Mouse (Mus musculus): Measurements from ENCODE around the gene Celf2. TPM values are rescaled to one million over a fixed set of nuclear protein-coding genes. Genes with fewer than 3 reads are reported as not detected.

Gene Celf2
- total RNA-seq, 1 experiment, result 3.7 TPM

DNA sequence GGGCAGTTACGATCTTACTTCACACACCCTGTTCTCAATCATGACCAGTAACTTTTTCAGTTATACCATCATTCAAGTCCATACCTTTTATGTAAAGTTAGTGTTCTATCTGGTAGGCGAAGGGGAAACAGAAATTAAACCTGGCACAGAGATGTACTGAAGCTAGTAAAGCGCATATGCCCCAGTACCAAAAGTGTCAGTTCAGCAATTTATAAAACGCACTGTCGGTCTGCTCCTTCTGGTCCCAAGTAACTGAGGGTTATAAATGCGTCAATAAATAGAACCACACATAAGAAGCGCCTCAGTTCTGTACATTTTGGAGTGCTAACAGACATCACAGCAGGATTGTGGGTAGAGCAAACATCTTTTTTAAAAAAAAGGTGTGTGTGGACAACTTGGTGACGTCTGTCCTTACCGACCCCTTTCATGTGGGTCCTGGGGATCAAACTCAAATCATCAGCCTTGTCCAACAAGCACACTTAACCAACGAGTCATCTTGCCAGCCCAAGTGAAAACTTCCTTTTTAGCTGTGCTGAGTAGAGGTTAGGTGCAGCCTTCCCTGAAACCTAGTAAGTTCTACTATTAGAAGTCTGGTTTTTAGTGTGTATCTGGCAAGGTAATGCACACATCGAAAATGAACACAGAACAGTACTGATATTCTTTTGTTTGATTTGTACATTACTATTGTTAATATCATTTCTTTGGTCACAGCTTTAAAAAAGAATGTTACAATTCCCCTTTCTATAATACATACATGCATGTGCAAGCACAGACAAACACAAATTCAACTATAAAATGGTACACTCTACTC is 803.2 kb downstream of the Celf2 start:
- no peak for TF ChIP-seq ZNF384 (IDR thresholded peaks at IDR 0.05; ENCODE audit: low read depth, low read length)
- peak; percentile 57; the same call in 1 of the 2 replicates for TF ChIP-seq MAFK (IDR thresholded peaks at IDR 0.05; ENCODE audit: insufficient read depth, low read depth, low read length)
- no peak for TF ChIP-seq ZC3H11A (IDR thresholded peaks at IDR 0.05; ENCODE audit: borderline replicate concordance, low read depth, low read length)
- TF ChIP-seq HCFC1 (IDR thresholded peaks at IDR 0.05; ENCODE audit: borderline replicate concordance, insufficient read depth, low read length), result no peak
- Histone ChIP-seq H3K9ac (ENCODE audit: insufficient read depth, low read depth, low read length, poor library complexity, severe bottlenecking) (no peak overlapping the region), H3K4me3 (ENCODE audit: insufficient read depth in 1 of 2, low read depth in 1 of 2, low read length in 2 of 2, poor library complexity in 1 of 2, severe bottlenecking in 1 of 2) (no peak overlapping the region), H3K36me3 (ENCODE audit: control insufficient read depth, insufficient read depth, low read length, poor library complexity, severe bottlenecking) (no peaks in the 10 kb centered on the region), H3K9me3 (ENCODE audit: control insufficient read depth, insufficient read depth, low read depth, low read length) (no peaks in the 10 kb centered on the region), H3K27ac (ENCODE audit: insufficient read depth, low read depth, low read length, poor library complexity, severe bottlenecking) (no peak overlapping the region), H3K4me1 (ENCODE audit: control insufficient read depth in 2 of 2, insufficient read depth in 2 of 2, low read length in 2 of 2, poor library complexity in 1 of 2) (no peaks in the 10 kb centered on the region)
- in situ Hi-C loops (cut with MboI; ENCODE audit: low sequenced_read_pairs in 2 of 2, unreplicated experiment in 2 of 2), result no loop called here
- no peak for DNase-seq (ENCODE audit: low read depth, low spot score)

GRCm38 (mm10) chr2:6705475-6705874 is 803.9 kb downstream of the Celf2 start:
- H3K4me3 ChIP-seq (ENCODE audit: insufficient read depth in 1 of 2, low read depth in 1 of 2, low read length in 2 of 2, poor library complexity in 1 of 2, severe bottlenecking in 1 of 2), result no peak overlapping the region
- no peaks in the 10 kb centered on the region for H3K9me3 ChIP-seq (ENCODE audit: control insufficient read depth, insufficient read depth, low read depth, low read length)
- H3K36me3 ChIP-seq (ENCODE audit: control insufficient read depth, insufficient read depth, low read length, poor library complexity, severe bottlenecking), result no peaks in the 10 kb centered on the region
- DNase-seq (ENCODE audit: low read depth, low spot score), result no peak
- no peak overlapping the region for H3K27ac ChIP-seq (ENCODE audit: insufficient read depth, low read depth, low read length, poor library complexity, severe bottlenecking)
- H3K4me1 ChIP-seq (ENCODE audit: control insufficient read depth in 2 of 2, insufficient read depth in 2 of 2, low read length in 2 of 2, poor library complexity in 1 of 2), result no peaks in the 10 kb centered on the region
- H3K9ac ChIP-seq (ENCODE audit: insufficient read depth, low read depth, low read length, poor library complexity, severe bottlenecking), result no peak overlapping the region
- in situ Hi-C loops (cut with MboI; ENCODE audit: low sequenced_read_pairs in 2 of 2, unreplicated experiment in 2 of 2), result no loop called here
- no peak for TF ChIP-seq HCFC1 (IDR thresholded peaks at IDR 0.05; ENCODE audit: borderline replicate concordance, insufficient read depth, low read length)
- no peak for TF ChIP-seq MAFK (IDR thresholded peaks at IDR 0.05; ENCODE audit: insufficient read depth, low read depth, low read length)
- no peak for TF ChIP-seq ZNF384 (IDR thresholded peaks at IDR 0.05; ENCODE audit: low read depth, low read length)
- no peak for TF ChIP-seq ZC3H11A (IDR thresholded peaks at IDR 0.05; ENCODE audit: borderline replicate concordance, low read depth, low read length)
- TF ChIP-seq CHD2 (IDR thresholded peaks at IDR 0.05; ENCODE audit: low read depth, low read length), result no peak

- no peaks in the 10 kb centered on the region for H3K36me3 ChIP-seq (ENCODE audit: control insufficient read depth, insufficient read depth, low read length, poor library complexity, severe bottlenecking)
- H3K4me1 ChIP-seq (ENCODE audit: control insufficient read depth in 2 of 2, insufficient read depth in 2 of 2, low read length in 2 of 2, poor library complexity in 1 of 2), result no peaks in the 10 kb centered on the region
- in situ Hi-C loops (cut with MboI; ENCODE audit: low sequenced_read_pairs in 2 of 2, unreplicated experiment in 2 of 2), result no loop called here
- no peak overlapping the region for H3K27ac ChIP-seq (ENCODE audit: insufficient read depth, low read depth, low read length, poor library complexity, severe bottlenecking)
- no peak for DNase-seq (ENCODE audit: low read depth, low spot score)
- H3K4me3 ChIP-seq (ENCODE audit: insufficient read depth in 1 of 2, low read depth in 1 of 2, low read length in 2 of 2, poor library complexity in 1 of 2, severe bottlenecking in 1 of 2), result no peak overlapping the region
- H3K9me3 ChIP-seq (ENCODE audit: control insufficient read depth, insufficient read depth, low read depth, low read length), result no peaks in the 10 kb centered on the region
- TF ChIP-seq ZC3H11A (IDR thresholded peaks at IDR 0.05; ENCODE audit: borderline replicate concordance, low read depth, low read length) (no peak), CHD2 (IDR thresholded peaks at IDR 0.05; ENCODE audit: low read depth, low read length) (no peak), HCFC1 (IDR thresholded peaks at IDR 0.05; ENCODE audit: borderline replicate concordance, insufficient read depth, low read length) (no peak), ZNF384 (IDR thresholded peaks at IDR 0.05; ENCODE audit: low read depth, low read length) (no peak), MAFK (IDR thresholded peaks at IDR 0.05; ENCODE audit: insufficient read depth, low read depth, low read length) (no peak)
- H3K9ac ChIP-seq (ENCODE audit: insufficient read depth, low read depth, low read length, poor library complexity, severe bottlenecking), result no peak overlapping the region
Observed at GRCm38 (mm10) chr2:6704804-6705203, 804.6 kb downstream of the Celf2 start.

DNA sequence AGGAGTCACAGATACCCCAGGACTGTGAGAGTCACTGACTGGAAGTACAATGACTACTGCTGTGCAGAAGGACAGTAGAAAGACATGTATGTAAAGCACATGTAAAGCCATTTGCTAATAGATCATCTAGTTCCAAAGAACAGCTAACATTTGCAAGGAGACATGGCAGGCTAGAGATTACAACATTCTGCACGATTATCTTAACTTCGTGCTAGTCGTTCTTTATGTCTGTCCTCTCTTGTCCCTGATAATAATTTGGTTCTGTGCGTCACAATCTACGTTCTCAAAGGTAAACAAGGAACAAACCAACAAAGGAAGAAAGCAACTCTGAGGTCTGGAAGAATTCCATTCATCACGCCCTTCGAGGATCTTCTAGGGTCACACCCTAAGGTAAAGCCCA is 805.0 kb downstream of the Celf2 start:
- Histone ChIP-seq H3K36me3 (ENCODE audit: control insufficient read depth, insufficient read depth, low read length, poor library complexity, severe bottlenecking) (no peaks in the 10 kb centered on the region), H3K9ac (ENCODE audit: insufficient read depth, low read depth, low read length, poor library complexity, severe bottlenecking) (no peak overlapping the region), H3K4me1 (ENCODE audit: control insufficient read depth in 2 of 2, insufficient read depth in 2 of 2, low read length in 2 of 2, poor library complexity in 1 of 2) (no peaks in the 10 kb centered on the region), H3K4me3 (ENCODE audit: insufficient read depth in 1 of 2, low read depth in 1 of 2, low read length in 2 of 2, poor library complexity in 1 of 2, severe bottlenecking in 1 of 2) (no peak overlapping the region), H3K9me3 (ENCODE audit: control insufficient read depth, insufficient read depth, low read depth, low read length) (no peaks in the 10 kb centered on the region), H3K27ac (ENCODE audit: insufficient read depth, low read depth, low read length, poor library complexity, severe bottlenecking) (no peak overlapping the region)
- no peak for DNase-seq (ENCODE audit: low read depth, low spot score)
- TF ChIP-seq ZC3H11A (IDR thresholded peaks at IDR 0.05; ENCODE audit: borderline replicate concordance, low read depth, low read length) (no peak), MAFK (IDR thresholded peaks at IDR 0.05; ENCODE audit: insufficient read depth, low read depth, low read length) (no peak), ZNF384 (IDR thresholded peaks at IDR 0.05; ENCODE audit: low read depth, low read length) (no peak)
- in situ Hi-C loops (cut with MboI; ENCODE audit: low sequenced_read_pairs in 2 of 2, unreplicated experiment in 2 of 2), result no loop called here

Measured in ES-E14 (cell line).